Mouse (Mus musculus) midbrain, embryonic 16.5 days (tissue): ENCODE results near the gene Rps29. TPM values are rescaled to one million over a fixed set of nuclear protein-coding genes. Genes with fewer than 3 reads are reported as not detected.
A peak's percentile ranks its signal among the peaks of the same experiment; 100 is the strongest.
"Not testable (repeated sequence)": the region's sequence is repeated elsewhere in the genome, so short reads cannot be mapped to it uniquely, and the experiment has no call there.

Experiments
- ATAC-seq: fragments of 200-750 bp; cut with Nextera tagmentation; 2 replicates; pipeline ENCODE4 v1.8.0; 2017; ENCODE audit warnings: moderate TSS enrichment
- H3K27ac ChIP-seq: fragments of 300-500 bp; sonication (generic); 2 replicates; pipeline ENCODE4 v1.5.1; 2014; ENCODE audit warnings: mild to moderate bottlenecking, low read length, mixed read lengths
- H3K27me3 ChIP-seq: fragments of 300-500 bp; sonication (generic); 2 replicates; pipeline ENCODE4 v1.6.1; 2014; ENCODE audit warnings: low read depth, low read length, mixed read lengths; ENCODE audit not compliant: control insufficient read depth, insufficient read depth
- H3K36me3 ChIP-seq: fragments of 300-500 bp; sonication (generic); 2 replicates; pipeline ENCODE4 v1.6.1; 2014; ENCODE audit warnings: mild to moderate bottlenecking, low read length, moderate library complexity, mixed read lengths; ENCODE audit not compliant: control insufficient read depth, insufficient read depth
- H3K4me1 ChIP-seq: fragments of 300-500 bp; sonication (generic); 2 replicates; pipeline ENCODE4 v1.6.1; 2014; ENCODE audit warnings: mild to moderate bottlenecking, low read length, mixed read lengths; ENCODE audit not compliant: control insufficient read depth, insufficient read depth
- H3K4me2 ChIP-seq: fragments of 300-500 bp; sonication (generic); 2 replicates; pipeline ENCODE4 v1.6.1; 2014; ENCODE audit warnings: mild to moderate bottlenecking, low read length, mixed read lengths
- H3K4me3 ChIP-seq: fragments of 300-500 bp; sonication (generic); 2 replicates; pipeline ENCODE4 v1.5.1; 2014; ENCODE audit warnings: low read depth, mild to moderate bottlenecking, low read length, moderate library complexity, mixed read lengths
- H3K9ac ChIP-seq: fragments of 300-500 bp; sonication (generic); 2 replicates; pipeline ENCODE4 v1.6.1; 2014; ENCODE audit warnings: low read depth, low read length, mixed read lengths
- H3K9me3 ChIP-seq: fragments of 300-500 bp; sonication (generic); replicated peaks from 2 replicates; pipeline ENCODE4 v1.6.1; 2014; ENCODE audit warnings: mild to moderate bottlenecking, low read length, mixed read lengths; ENCODE audit not compliant: control insufficient read depth, poor library complexity, severe bottlenecking
- WGBS: fragments of 180-500 bp; shearing (Covaris S2); extraction: QIAGEN DNeasy Blood & Tissue Kit; methylation state at CpG from one replicate; pipeline ENCODE4 v1.1.7; 2014; 5-methylcytosine and 5-hydroxymethylcytosine counted together
- polyA plus RNA-seq: library from polyadenylated mRNA; unstranded; fragments of >200 nt; fragmentation: Nextera tagmentation; extraction: Ambion mirVana; gene quantifications from 2 replicates; pipeline ENCODE4 v1.2.1, GENCODE M21; 2015

Rps29 gene
- polyA plus RNA-seq, 1 experiment from 2014 or later, result 919 TPM

DNA sequence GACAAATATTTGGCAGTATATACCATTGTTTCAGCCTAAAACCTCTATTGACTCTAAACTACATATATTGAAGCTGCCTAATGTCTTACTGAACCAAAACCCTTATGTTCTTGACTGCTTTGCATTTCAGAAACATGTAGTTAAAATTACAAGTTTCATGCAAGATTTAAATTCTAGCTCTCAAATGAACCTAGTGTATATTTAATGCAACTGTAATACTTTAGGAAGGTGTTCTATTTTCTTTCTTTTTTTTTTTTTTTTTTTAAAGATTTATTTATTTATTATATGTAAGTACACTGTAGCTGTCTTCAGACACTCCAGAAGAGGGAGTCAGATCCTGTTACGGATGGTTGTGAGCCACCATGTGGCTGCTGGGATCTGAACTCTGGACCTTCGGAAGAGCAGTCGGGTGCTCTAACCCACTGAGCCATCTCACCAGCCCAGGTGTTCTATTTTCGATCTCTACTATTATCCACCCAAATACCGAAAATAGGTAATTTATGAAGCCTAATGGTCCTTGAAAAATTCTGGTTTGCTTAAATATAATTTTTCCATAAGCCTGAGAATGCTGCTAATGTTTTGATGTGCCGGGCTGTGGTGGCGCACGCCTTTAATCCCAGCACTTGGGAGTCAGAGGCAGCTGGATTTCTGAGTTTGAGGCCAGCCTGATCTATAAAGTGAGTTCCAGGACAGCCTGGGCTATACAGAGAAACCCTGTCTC lies 8.0 kb upstream of the Rps29 start:
- H3K4me3 ChIP-seq, H3K27me3 ChIP-seq, ATAC-seq, H3K9me3 ChIP-seq, H3K9ac ChIP-seq, H3K36me3 ChIP-seq, H3K4me2 ChIP-seq, H3K27ac ChIP-seq, H3K4me1 ChIP-seq: not testable (repeated sequence)
- 72% methylated on average over 8 of the region's 8 CpGs for WGBS

GRCm38 (mm10) chr12:69164904-69165303 lies 5.9 kb upstream of the Rps29 start:
- Histone ChIP-seq H3K9me3 (no peaks in the 10 kb centered on the region), H3K4me2 (no peak overlapping the region), H3K4me1 (peaks cover 8% of the 10 kb centered on the region), H3K27ac (no peak overlapping the region), H3K36me3 (no peaks in the 10 kb centered on the region), H3K4me3 (no peak overlapping the region), H3K27me3 (no peaks in the 10 kb centered on the region), H3K9ac (no peak overlapping the region)
- no peak for ATAC-seq
- WGBS, result 64% methylated on average over 3 of the region's 3 CpGs

DNA sequence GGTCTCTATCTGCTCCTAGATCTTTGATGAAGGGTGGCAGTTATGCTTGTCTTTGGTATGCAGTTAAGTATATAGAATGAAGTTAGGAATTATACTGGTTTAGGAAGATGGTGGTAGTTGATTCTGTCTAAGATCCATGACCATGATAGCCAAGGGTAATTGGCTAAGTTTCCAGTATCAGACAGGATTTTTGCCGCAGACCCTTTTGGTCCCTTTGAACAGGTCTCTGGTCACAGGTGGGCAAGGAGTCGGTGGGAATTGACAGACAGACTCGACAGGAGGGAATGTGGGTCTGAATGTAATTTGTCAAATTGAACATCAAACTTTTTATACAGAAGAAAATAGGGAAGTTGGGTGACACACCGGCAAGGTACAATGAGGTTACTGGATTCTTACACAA lies 4.6 kb upstream of the Rps29 start:
- H3K4me2 ChIP-seq, H3K36me3 ChIP-seq, H3K4me3 ChIP-seq, H3K9ac ChIP-seq, H3K27me3 ChIP-seq, ATAC-seq, H3K9me3 ChIP-seq, H3K4me1 ChIP-seq, H3K27ac ChIP-seq: not testable (repeated sequence)
- 90% methylated on average over 4 of the region's 4 CpGs for WGBS

GRCm38 (mm10) chr12:69160677-69161076 lies 1.7 kb upstream of the Rps29 start:
- ATAC-seq, H3K4me2 ChIP-seq, H3K4me3 ChIP-seq, H3K27me3 ChIP-seq, H3K27ac ChIP-seq, H3K36me3 ChIP-seq, H3K9me3 ChIP-seq, H3K9ac ChIP-seq: not testable (repeated sequence)
- H3K4me1 ChIP-seq, result peaks cover 12% of the 10 kb centered on the region
- WGBS, result 81% methylated on average over 2 of the region's 2 CpGs

GRCm38 (mm10) chr12:69159578-69159940 lies 573 bp upstream of the Rps29 start:
- Histone ChIP-seq H3K27ac (no peak overlapping the region), H3K4me2 (peak overlapping the region; percentile 34), H3K4me1 (peaks cover 12% of the 10 kb centered on the region), H3K27me3 (no peaks in the 10 kb centered on the region), H3K9ac (no peak overlapping the region), H3K36me3 (peaks cover 6% of the 10 kb centered on the region; the same call in 1 of the 2 replicates), H3K4me3 (peak overlapping the region; percentile 72), H3K9me3 (no peaks in the 10 kb centered on the region)
- ATAC-seq, result 0 out of 2 replicates have a peak, but pooled peaks have one; percentile 2
- 4% methylated on average over 9 of the region's 9 CpGs for WGBS

DNA sequence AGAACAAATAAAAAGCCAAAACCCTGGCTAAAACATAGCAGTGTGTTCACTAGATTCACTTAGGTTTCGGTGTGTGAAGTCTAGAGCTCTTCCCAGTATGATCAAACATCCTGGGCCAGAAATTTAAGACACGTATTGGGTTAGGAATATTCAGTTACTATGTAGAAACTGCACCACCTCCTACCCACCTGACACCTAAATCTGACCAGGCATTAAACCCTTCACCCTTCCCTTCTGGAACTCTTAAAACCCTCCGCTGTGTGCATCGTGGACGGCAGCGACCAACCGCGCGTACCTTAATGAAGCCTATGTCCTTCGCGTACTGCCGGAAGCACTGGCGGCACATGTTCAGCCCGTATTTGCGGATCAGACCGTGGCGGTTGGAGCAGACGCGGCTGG lies 621 bp downstream of the Rps29 start:
- peak overlapping the region; percentile 83 for H3K4me2 ChIP-seq
- H3K36me3 ChIP-seq, result peaks cover 6% of the 10 kb centered on the region; the same call in 1 of the 2 replicates
- peak overlapping the region; percentile 72 for H3K4me3 ChIP-seq
- H3K27ac ChIP-seq, result peak overlapping the region; percentile 93
- H3K9ac ChIP-seq, result peak overlapping the region; percentile 87
- no peaks in the 10 kb centered on the region for H3K27me3 ChIP-seq
- no peaks in the 10 kb centered on the region for H3K9me3 ChIP-seq
- H3K4me1 ChIP-seq, result peaks cover 12% of the 10 kb centered on the region
- no peak for ATAC-seq
- under 1% methylated on average over 19 of the region's 19 CpGs for WGBS

- Histone ChIP-seq H3K4me2 (no peak overlapping the region), H3K9ac (no peak overlapping the region), H3K36me3 (peaks cover 6% of the 10 kb centered on the region; the same call in 1 of the 2 replicates), H3K27ac (no peak overlapping the region), H3K4me3 (no peak overlapping the region), H3K4me1 (peaks cover 12% of the 10 kb centered on the region), H3K27me3 (no peaks in the 10 kb centered on the region), H3K9me3 (no peaks in the 10 kb centered on the region)
- ATAC-seq, result no peak
- WGBS, result 100% methylated on average over 2 of the region's 2 CpGs
Measured at GRCm38 (mm10) chr12:69157107-69157506, 1.9 kb downstream of the Rps29 start.

DNA sequence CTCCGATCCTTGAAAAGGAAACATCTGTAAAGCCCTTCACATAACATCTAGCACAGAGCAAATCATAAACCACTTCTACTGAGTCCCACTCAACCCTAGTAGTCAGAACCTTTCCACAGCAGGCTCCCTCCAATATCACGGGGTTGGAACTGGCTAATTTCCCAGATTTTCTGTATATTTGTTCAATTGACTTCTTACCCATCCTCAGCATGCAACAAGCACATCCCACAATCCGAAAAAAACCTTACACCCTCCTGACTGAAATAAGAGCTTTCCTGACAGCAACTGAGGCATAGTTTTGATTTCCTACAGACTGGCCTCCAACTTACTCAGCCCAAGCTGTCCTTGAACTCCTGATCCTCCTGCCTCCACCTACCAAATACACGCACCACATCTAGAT lies 2.5 kb downstream of the Rps29 start:
- no peak overlapping the region for H3K4me2 ChIP-seq
- peaks cover 12% of the 10 kb centered on the region for H3K4me1 ChIP-seq
- H3K27ac ChIP-seq, result no peak overlapping the region
- 88% methylated on average over 4 of the region's 4 CpGs for WGBS
- no peaks in the 10 kb centered on the region for H3K27me3 ChIP-seq
- no peak overlapping the region for H3K9ac ChIP-seq
- H3K9me3 ChIP-seq, result no peaks in the 10 kb centered on the region
- H3K4me3 ChIP-seq, result no peak overlapping the region
- peaks cover 6% of the 10 kb centered on the region; the same call in 1 of the 2 replicates for H3K36me3 ChIP-seq
- no peak for ATAC-seq

- no peak overlapping the region for H3K9ac ChIP-seq
- no peak overlapping the region for H3K4me2 ChIP-seq
- ATAC-seq, result no peak
- no peaks in the 10 kb centered on the region for H3K9me3 ChIP-seq
- H3K27me3 ChIP-seq, result no peaks in the 10 kb centered on the region
- H3K4me1 ChIP-seq, result peaks cover 12% of the 10 kb centered on the region
- no peak overlapping the region for H3K27ac ChIP-seq
- H3K36me3 ChIP-seq, result peaks cover 6% of the 10 kb centered on the region; the same call in 1 of the 2 replicates
- 78% methylated on average over 2 of the region's 2 CpGs for WGBS
- no peak overlapping the region for H3K4me3 ChIP-seq
Measured at GRCm38 (mm10) chr12:69155923-69156322, 3.1 kb downstream of the Rps29 start.
